Mouse (Mus musculus) MN1 (cell line): ENCODE results near the gene Kazn.

ENCODE experiments used
- DNase-seq: peaks from one replicate; pipeline ENCODE4 v3.0.0-alpha.2; 2016; ENCODE audit warnings: low spot score

The Kazn gene

GRCm38 (mm10) chr4:142239240-142240126 is at the start of gene Kazn:
Kazn (minus strand) TSS chr4:142239401.
- DNase-seq = no peak

GRCm38 (mm10) chr4:142285471-142285870 is 46.3 kb upstream of the Kazn start:
- no peak for DNase-seq

DNA sequence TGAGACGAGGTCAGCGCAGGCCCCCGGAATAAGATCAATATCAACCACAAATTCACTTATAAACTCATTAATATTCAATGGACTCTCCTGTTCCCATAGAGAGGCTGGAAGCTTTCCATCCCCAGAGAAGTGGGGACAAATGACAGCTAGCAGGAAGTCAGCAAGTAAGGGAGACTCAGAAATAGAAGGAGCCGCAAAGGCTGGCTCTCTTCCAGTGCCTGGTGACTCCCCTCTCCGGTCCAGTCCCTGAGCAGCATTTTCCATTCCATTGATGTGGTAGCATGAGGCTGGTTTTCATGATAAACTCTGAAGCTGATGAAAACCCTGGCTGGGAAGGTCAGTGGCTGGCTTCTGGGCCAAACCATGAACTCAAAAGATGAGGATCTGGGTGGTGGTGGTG is 44.7 kb upstream of the Kazn start:
- DNase-seq = no peak

GRCm38 (mm10) chr4:142278197-142278575 is 39.0 kb upstream of the Kazn start:
- no peak for DNase-seq

DNA sequence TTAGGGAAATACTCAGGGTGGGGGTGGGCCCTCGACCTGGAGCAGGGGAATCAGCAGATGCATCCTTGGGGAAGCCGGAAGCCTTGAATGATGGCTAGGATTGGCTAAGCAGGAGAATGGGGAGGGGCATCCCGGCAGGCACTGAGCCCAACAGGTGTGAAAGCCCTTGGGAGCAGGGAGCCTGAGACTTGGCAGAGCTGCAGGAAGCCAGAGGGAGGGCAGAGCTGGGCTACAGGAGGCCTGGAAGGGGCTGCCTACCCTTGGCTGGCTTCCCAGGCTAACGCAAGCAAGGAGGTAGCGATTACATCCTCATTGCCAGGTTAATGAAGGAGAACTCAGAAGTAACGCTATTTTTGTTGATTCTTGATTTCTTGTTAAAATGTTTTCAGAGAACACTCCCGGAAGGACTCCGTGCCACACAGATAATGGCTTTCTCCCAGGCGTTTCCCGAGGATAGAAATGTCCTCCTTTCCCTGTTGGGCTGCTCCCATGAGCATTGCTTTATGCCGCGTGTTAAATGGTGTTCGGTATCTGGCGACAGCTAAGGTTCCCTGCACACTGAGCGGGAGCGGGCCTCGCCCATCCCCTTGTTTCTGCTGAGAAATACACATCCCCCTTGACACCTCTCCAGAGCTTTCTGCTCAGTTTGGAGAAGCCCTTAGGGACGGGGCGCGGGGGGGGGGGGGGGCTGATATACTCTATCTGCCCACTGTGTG is 38.4 kb upstream of the Kazn start:
- no peak for DNase-seq

DNA sequence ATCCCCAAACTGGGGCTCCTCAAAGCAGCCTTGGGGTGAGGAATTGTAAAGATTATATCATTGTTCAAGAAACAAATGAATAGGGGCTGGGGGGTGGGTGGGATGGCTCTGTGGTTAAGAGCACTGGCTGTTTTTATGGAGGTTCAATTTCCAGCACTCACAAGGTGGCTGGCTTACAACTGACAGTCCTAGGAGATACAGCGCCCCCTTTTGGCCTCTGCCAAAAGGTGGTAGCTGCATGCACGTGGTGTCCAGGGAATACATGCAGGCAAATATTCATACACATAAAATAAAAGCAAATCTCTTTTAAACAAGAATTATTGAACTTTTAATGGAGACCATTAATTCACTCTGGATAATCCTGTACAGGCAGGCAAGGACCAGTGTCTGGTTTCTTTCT is 36.0 kb upstream of the Kazn start:
- no peak for DNase-seq

GRCm38 (mm10) chr4:142274441-142275234 is 35.4 kb upstream of the Kazn start:
- no peak for DNase-seq

DNA sequence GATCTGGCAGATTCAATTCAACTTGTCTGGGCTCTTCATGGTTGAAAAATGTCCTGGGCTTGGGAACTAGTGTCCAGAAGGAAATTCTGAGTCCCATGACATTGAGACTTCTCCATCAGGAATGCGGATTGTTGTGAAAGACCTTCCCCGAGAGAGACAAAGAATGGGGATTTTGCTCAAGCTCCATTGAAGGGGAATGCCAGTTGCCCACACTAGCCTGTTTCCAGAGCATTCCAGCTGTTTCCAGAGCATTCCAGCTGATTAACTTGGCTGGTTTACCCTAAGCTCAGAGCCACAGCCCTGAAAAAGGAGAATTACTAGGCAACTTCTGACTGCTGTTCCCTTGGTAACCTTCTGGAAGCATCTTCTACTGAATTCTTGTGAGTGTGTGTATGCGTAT is 32.3 kb upstream of the Kazn start:
- no peak for DNase-seq

DNA sequence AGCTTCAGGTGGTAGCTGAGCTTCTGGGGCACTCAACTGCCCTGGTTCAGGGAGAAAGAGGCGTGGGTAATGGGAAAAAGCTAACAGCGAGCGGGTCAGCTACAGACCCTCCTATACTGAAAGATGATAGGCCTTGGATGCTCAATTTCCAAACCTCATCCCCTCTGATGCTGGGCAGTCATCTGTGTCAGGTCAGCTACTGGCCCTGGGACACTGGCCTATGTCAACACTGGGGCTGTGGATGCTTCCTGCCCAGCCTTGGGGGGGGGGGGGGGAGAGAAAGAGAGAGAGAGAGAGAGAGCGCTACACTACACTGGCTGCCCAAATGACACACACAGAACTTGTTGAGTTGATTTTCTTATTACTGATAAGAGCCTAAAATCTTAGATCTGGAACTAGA is 28.6 kb upstream of the Kazn start:
- DNase-seq = no peak

DNA sequence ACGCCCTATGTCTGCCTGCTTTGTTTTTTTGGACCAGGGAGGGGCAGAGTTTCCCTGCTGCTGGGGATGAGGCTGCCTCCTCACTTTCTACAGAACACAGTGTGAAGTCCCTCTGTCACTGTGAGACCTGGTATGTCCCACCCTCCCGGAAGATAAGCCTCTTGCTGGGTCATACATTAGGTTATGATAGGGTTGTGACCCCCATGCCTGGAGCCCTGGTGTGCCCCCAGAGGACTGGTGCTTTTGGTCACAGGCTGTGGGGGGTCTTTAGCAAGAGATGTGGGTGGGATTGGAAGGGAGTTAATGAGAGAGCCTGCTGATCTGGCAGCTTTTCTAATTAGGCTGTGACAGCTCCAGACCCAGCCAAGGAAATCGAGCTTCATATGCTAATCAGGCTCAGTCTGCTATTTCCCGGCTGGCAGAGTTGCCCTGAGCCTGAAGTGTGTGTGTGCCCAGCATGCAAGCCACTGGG is 28.2 kb upstream of the Kazn start:
- DNase-seq = no peak

DNA sequence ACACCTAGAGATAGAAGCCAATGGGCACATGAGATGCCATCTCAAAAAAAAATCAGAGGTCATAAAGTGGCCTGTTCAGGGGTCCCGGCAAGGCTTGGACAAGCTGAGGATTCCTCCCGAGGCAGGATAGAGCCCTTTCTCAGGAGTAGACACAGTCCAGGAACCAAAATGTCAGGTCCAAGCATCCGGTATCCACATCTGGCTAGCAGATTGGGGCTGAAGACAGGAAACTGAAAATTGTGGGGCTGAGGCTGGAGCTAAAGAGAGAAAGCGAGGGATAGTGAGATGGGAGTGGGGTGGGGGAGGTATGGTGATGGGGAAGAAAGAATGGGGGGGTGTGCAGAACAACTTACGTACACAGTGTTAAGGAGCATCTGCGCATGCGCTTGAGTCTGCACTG is 25.1 kb upstream of the Kazn start:
- DNase-seq = no peak

DNA sequence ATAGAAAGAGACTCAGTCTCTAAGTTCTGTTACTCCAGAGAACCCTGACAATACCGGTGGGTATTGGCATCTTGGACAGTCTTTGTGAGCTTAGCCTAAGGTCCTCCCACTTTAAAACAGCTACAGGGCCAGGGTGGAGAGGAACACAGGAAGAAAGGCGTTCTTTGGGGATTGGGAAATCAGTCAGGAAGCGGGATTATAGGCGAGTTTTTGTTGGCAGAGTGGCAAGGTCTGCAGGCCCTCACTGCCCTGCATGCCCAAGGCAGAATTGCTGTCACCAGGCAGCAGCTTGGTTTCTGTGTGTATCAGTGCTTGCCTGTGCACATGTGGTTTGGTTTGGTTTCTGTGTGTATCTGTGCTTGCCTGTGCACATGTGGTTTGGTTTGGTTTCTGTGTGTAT is 22.5 kb upstream of the Kazn start:
- DNase-seq = no peak

DNA sequence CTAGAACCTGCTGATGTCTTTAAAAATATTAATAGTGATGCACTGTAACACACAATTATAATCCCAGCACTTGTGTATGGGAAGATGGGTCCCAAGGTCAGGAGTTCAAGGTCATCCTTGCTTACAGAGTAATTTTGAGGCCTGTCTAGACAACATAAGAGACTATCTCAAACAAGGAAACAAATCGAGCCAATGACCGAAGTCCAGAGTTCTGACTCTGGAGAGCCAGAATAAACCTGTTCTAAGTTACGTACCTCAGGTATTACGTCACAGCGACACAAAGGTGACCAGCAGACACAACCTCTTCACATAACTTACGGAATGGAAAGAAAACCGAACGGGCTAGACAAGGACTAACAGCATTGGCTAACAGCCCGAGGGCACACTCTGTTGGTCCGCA is 19.5 kb upstream of the Kazn start:
- no peak for DNase-seq

GRCm38 (mm10) chr4:142254088-142254487 is 14.9 kb upstream of the Kazn start:
- DNase-seq = no peak

GRCm38 (mm10) chr4:142251471-142252354 is 12.5 kb upstream of the Kazn start:
- DNase-seq = no peak

DNA sequence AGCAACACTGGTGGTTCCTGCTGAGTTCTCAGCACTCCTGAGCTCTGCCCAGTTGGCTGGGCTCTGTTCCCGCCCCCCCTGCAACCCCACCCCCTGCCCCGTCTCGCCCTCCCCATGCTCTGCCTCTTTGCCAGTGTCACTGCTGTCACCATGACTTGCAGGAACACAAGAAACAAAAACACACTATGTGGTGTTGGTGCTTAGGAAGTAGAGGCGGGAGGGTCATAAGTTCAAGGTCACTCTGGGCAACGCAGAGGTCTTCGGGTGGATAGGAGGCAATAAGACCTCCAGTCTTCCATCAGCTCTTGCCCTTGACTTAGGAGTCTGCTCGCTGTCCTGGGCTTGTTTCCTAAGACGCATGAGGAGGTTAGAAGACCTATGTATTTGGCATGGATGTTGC is 10.9 kb upstream of the Kazn start:
- no peak for DNase-seq

DNA sequence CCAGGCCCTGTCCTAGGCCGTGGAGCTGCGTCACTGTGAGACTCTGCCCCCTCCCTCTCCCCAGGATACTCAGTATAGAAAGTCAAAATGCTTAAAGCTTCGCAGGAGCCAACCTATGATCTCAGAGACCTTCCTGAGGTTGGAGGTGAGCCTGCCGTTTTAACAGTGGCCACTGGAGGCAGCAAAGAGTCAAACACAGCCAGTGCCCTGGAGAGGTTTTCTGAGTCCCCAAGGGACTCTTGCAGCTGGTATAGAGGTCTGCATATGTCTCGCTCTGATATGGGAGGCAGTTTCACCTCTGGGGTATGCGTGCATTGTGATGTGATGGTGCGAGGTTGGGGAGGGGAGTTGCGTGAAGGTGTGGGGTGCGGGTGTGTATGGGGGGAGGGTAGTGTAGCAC is 10.2 kb upstream of the Kazn start:
- DNase-seq = no peak

GRCm38 (mm10) chr4:142248426-142248825 is 9.2 kb upstream of the Kazn start:
- DNase-seq = no peak

- DNase-seq = no peak
Observed at GRCm38 (mm10) chr4:142246698-142247097, 7.5 kb upstream of the Kazn start.

GRCm38 (mm10) chr4:142244641-142245040 is 5.4 kb upstream of the Kazn start:
- DNase-seq = no peak

- DNase-seq = no peak
Observed at GRCm38 (mm10) chr4:142242750-142243383, 3.7 kb upstream of the Kazn start.
